Mouse (Mus musculus) intestine, postnatal 0 days (tissue): ENCODE results near the gene U2af2. TPM values are rescaled to one million over a fixed set of nuclear protein-coding genes. Genes with fewer than 3 reads are reported as not detected.

Experiments
- ATAC-seq: fragments of 200-750 bp; cut with Nextera tagmentation; 2 replicates; pipeline ENCODE4 v1.8.0; 2017; ENCODE audit warnings: mild to moderate bottlenecking, moderate TSS enrichment, moderate library complexity
- H3K27ac ChIP-seq: fragments of 300-500 bp; sonication (generic); 2 replicates; pipeline ENCODE4 v1.5.1; 2014; ENCODE audit warnings: mild to moderate bottlenecking, low read depth, low read length, moderate library complexity
- H3K27me3 ChIP-seq: fragments of 300-500 bp; sonication (generic); replicated peaks from 2 replicates; pipeline ENCODE4 v1.6.1; 2014; ENCODE audit warnings: low read length, mixed read lengths; ENCODE audit not compliant: control insufficient read depth, insufficient read depth
- H3K36me3 ChIP-seq: fragments of 300-500 bp; sonication (generic); 2 replicates; pipeline ENCODE4 v1.6.1; 2014; ENCODE audit warnings: mild to moderate bottlenecking, moderate library complexity; ENCODE audit not compliant: control insufficient read depth, insufficient read depth
- H3K4me1 ChIP-seq: fragments of 300-500 bp; sonication (generic); replicated peaks from 2 replicates; pipeline ENCODE4 v1.6.1; 2014; ENCODE audit warnings: antibody characterized with exemption, low read length, mixed read lengths; ENCODE audit not compliant: control insufficient read depth, insufficient read depth
- H3K4me2 ChIP-seq: fragments of 300-500 bp; sonication (generic); replicated peaks from 2 replicates; pipeline ENCODE4 v1.6.1; 2014; ENCODE audit warnings: low read depth, mild to moderate bottlenecking, moderate library complexity
- H3K4me3 ChIP-seq: fragments of 300-500 bp; sonication (generic); 2 replicates; pipeline ENCODE4 v1.5.1; 2014; ENCODE audit warnings: low read depth, low read length
- H3K9ac ChIP-seq: fragments of 300-500 bp; sonication (generic); 2 replicates; pipeline ENCODE4 v1.6.1; 2014; ENCODE audit warnings: mild to moderate bottlenecking, low read depth, low read length
- H3K9me3 ChIP-seq: fragments of 300-500 bp; sonication (generic); 2 replicates; pipeline ENCODE4 v1.6.1; 2016; ENCODE audit warnings: mixed run types; ENCODE audit not compliant: control insufficient read depth
- CTCF ChIP-seq: sonication (generic); IDR thresholded peaks from 2 replicates; pipeline ENCODE4 v1.5.1; 2016; ENCODE audit warnings: low read depth, mild to moderate bottlenecking, control low read depth, antibody characterized with exemption, moderate library complexity
- WGBS: fragments of 180-500 bp; shearing (Covaris S2); extraction: QIAGEN DNeasy Blood & Tissue Kit; methylation state at CpG from one replicate; pipeline ENCODE4 v1.1.7; 2014; 5-methylcytosine and 5-hydroxymethylcytosine counted together
- microRNA-seq: library from miRNA; unstranded; fragments of <30 nt; microRNA quantifications from one replicate; pipeline ENCODE4, GENCODE M21; 2016
- polyA plus RNA-seq: library from polyadenylated mRNA; unstranded; fragments of >200 nt; fragmentation: Nextera tagmentation; extraction: Ambion mirVana; gene quantifications from 2 replicates; pipeline ENCODE4 v1.2.1, GENCODE M21; 2015

U2af2 gene
- polyA plus RNA-seq, 1 experiment from 2014 or later, result 48.3 TPM

DNA sequence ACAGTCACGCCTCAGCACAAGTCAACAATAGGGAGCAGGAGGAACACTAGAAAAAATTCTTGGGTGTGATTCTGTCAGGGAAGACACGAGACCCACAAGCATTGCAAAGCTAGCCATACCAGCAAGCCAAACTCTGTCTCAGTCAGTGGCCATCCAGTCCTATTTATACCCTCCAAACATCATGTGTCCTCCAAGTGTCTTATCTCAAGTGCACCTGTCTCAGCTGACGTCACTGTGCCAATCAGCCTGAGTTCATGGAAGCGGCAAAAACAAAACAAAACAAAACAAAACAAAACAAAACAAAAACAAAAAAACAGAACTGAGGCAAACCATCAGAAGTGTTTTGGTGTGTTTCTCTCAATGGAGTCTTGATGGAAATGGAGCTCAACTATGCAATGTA lies 46.3 kb downstream of the U2af2 start:
- H3K9me3 ChIP-seq, result no peaks in the 10 kb centered on the region
- no peaks in the 10 kb centered on the region for H3K36me3 ChIP-seq
- no peak for ATAC-seq
- 70% methylated on average over 4 of the region's 4 CpGs for WGBS
- no peak overlapping the region for H3K9ac ChIP-seq
- no peak overlapping the region for H3K27ac ChIP-seq
- H3K4me1 ChIP-seq, result no peaks in the 10 kb centered on the region
- TF ChIP-seq CTCF, result no peak
- no peaks in the 10 kb centered on the region for H3K27me3 ChIP-seq
- no peak overlapping the region for H3K4me3 ChIP-seq
- no peak overlapping the region for H3K4me2 ChIP-seq

DNA sequence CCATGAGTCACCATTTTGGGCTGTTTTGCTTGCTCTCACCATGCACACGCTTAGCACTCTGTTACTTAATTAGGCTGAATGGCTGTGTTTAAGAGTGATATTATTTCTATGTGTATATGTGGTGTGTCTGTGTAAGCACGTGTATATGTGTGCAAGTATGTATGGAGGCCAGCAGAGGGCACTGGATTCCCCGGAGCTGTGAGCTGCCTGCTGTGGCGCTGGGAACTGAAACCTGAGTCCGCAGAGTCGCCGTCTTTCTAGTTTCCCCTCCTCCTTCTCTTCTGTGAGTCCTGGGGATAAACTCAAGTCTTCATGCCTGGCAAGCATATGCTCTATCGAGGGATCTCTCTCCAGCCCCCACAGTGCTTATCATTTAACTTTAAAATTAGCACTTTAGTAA lies 47.4 kb downstream of the U2af2 start:
- 81% methylated on average over 8 of the region's 8 CpGs for WGBS
- 0 out of 2 replicates have a peak, but pooled peaks have one; percentile 7 for TF ChIP-seq CTCF

DNA sequence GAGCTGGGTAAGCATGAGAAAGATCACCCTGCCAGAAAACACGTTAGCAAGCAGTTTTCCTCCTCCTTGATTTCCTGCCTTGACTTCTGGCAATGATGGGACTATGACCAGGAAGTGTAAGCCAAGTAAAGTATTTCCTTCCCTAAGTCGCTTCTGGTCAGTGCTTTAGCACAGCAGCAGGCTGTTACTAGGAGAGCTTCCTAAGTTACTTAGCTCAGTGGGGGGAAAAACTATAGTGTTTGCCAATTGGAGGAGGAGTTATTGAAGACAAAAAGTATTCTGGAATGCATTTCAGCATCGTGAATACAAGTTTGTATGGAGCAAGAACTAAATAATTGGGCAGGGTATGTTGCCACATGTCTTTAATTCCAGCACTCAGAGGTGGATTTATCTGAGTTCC lies 50.8 kb downstream of the U2af2 start:
- Histone ChIP-seq H3K27ac (no peak overlapping the region), H3K9me3 (no peaks in the 10 kb centered on the region), H3K4me2 (no peak overlapping the region), H3K27me3 (no peaks in the 10 kb centered on the region), H3K4me1 (no peaks in the 10 kb centered on the region), H3K9ac (no peak overlapping the region), H3K36me3 (no peaks in the 10 kb centered on the region), H3K4me3 (no peak overlapping the region)
- 30% methylated on average over 3 of the region's 3 CpGs for WGBS
- no peak for ATAC-seq
- no peak for TF ChIP-seq CTCF

More for the DNA sequence above, 47.4 kb downstream of the U2af2 start:
- Histone ChIP-seq H3K4me2 (no peak overlapping the region), H3K9me3 (no peaks in the 10 kb centered on the region), H3K9ac (no peak overlapping the region), H3K36me3 (no peaks in the 10 kb centered on the region), H3K27me3 (no peaks in the 10 kb centered on the region), H3K4me3 (no peak overlapping the region), H3K27ac (no peak overlapping the region), H3K4me1 (no peaks in the 10 kb centered on the region)
- no peak for ATAC-seq

- no peaks in the 10 kb centered on the region for H3K4me1 ChIP-seq
- H3K4me3 ChIP-seq, result no peak within 1 kb of the TSS
- ATAC-seq, result no peak
- no peak within 1 kb of the TSS for H3K27ac ChIP-seq
- no peaks in the 10 kb centered on the region for H3K36me3 ChIP-seq
- no peak within 1 kb of the TSS for H3K4me2 ChIP-seq
- H3K9ac ChIP-seq, result no peak within 1 kb of the TSS
- no peaks in the 10 kb centered on the region for H3K9me3 ChIP-seq
- H3K27me3 ChIP-seq, result no peaks in the 10 kb centered on the region
- WGBS, result 81% methylated on average over 3 of the region's 3 CpGs
- no peak for TF ChIP-seq CTCF
Observed at GRCm38 (mm10) chr7:5116850-5117249, 54.9 kb downstream of the U2af2 start, which contains the start of gene Rfpl4. Gene Rfpl4, minus strand, starts transcription at chr7:5116950.

DNA sequence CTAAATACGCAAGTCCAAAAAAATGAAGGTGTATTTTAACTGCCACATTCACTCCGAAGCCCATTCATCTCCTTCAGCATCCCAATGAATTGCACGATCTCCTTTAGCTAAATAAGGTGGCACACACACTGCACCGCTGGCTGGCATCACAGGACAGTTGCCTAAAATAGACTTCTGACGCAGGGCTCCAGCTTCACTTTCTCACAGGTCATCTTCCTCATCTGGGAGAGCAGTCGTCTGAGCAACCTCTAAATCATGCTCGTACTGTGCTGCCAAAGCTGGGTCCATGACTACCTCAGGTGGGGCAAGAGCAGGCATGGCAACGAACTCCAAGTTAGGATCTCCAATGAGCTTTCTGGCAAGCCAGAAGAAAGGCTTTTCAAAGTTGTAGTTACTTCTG lies 63.1 kb downstream of the U2af2 start:
- Histone ChIP-seq H3K4me1 (no peaks in the 10 kb centered on the region), H3K27me3 (no peaks in the 10 kb centered on the region), H3K9ac (no peak overlapping the region; the same call in 1 of the 2 replicates), H3K4me2 (no peak overlapping the region), H3K9me3 (no peaks in the 10 kb centered on the region), H3K4me3 (no peak overlapping the region), H3K27ac (no peak overlapping the region), H3K36me3 (no peaks in the 10 kb centered on the region)
- WGBS, result 88% methylated on average over 8 of the region's 8 CpGs
- no peak for ATAC-seq
- TF ChIP-seq CTCF, result no peak

GRCm38 (mm10) chr7:5125549-5126406 lies 63.8 kb downstream of the U2af2 start, which contains the start of gene Rasl2-9:
Gene Rasl2-9, minus strand, starts transcription at chr7:5125950.
- peak; percentile 87 for ATAC-seq
- H3K9me3 ChIP-seq, result no peaks in the 10 kb centered on the region
- H3K27me3 ChIP-seq, result no peaks in the 10 kb centered on the region
- peak within 1 kb of the TSS; percentile 36 for H3K4me3 ChIP-seq
- 20% methylated on average over 42 of the region's 42 CpGs for WGBS
- no peaks in the 10 kb centered on the region for H3K4me1 ChIP-seq
- no peaks in the 10 kb centered on the region for H3K36me3 ChIP-seq
- H3K4me2 ChIP-seq, result peak within 1 kb of the TSS; percentile 73
- H3K9ac ChIP-seq, result peak within 1 kb of the TSS; percentile 42; the same call in 1 of the 2 replicates
- peak; percentile 96 for TF ChIP-seq CTCF
- H3K27ac ChIP-seq, result no peak within 1 kb of the TSS

Small RNAs within 50 kb of the gene (microRNA-seq; reads per million reads assigned to microRNA genes)
- not detected for gene Gm26217

Other genes starting within 250 kb of the U2af2 start
- 116 and 126 TPM in 2 replicates for gene Ube2s, start 249.6 kb upstream of the U2af2 start, polyA plus RNA-seq
- gene Shisa7, start 217.4 kb upstream of the U2af2 start, polyA plus RNA-seq, result 0.07 and 0.09 TPM in 2 replicates
- gene Isoc2b, start 191.9 kb upstream of the U2af2 start, polyA plus RNA-seq, result 12.5 and 15.5 TPM in 2 replicates
- gene Isoc2a, start 185.0 kb upstream of the U2af2 start, polyA plus RNA-seq, result 1.3 and 1.6 TPM in 2 replicates
- gene Gm36210, start 155.6 kb upstream of the U2af2 start, polyA plus RNA-seq, result not detected in 2 replicates
- gene Zfp628, start 146.9 kb upstream of the U2af2 start, polyA plus RNA-seq, result 2.9 TPM in 2 replicates
- 1.5 and 1.9 TPM in 2 replicates for gene Nat14, start 140.1 kb upstream of the U2af2 start, polyA plus RNA-seq
- gene Ssc5d, start 136.4 kb upstream of the U2af2 start, polyA plus RNA-seq, result 2.3 and 2.6 TPM in 2 replicates
- 0.47 and 0.76 TPM in 2 replicates for gene Sbk2, start 97.7 kb upstream of the U2af2 start, polyA plus RNA-seq
- gene Sbk3, start 91.0 kb upstream of the U2af2 start, polyA plus RNA-seq, result not detected in 2 replicates
- 10.5 and 12.9 TPM in 2 replicates for gene Zfp579, start 66.0 kb upstream of the U2af2 start, polyA plus RNA-seq
- 21.9 and 22.6 TPM in 2 replicates for gene Zfp524, start 47.7 kb upstream of the U2af2 start, polyA plus RNA-seq
- gene Fiz1, start 47.4 kb upstream of the U2af2 start, polyA plus RNA-seq, result 15.5 and 16.1 TPM in 2 replicates
- 4.4 and 4.7 TPM in 2 replicates for gene Gm44973, start 46.6 kb upstream of the U2af2 start, polyA plus RNA-seq
- gene Zfp865, start 41.8 kb upstream of the U2af2 start, polyA plus RNA-seq, result 2.3 and 2.6 TPM in 2 replicates
- gene Ccdc106, start 41.6 kb upstream of the U2af2 start, polyA plus RNA-seq, result 8.3 and 8.8 TPM in 2 replicates
- not detected in 2 replicates for gene 4632433K11Rik, start 28.0 kb upstream of the U2af2 start, polyA plus RNA-seq
- 6.4 and 6.5 TPM in 2 replicates for gene Zfp784, start 23.7 kb upstream of the U2af2 start, polyA plus RNA-seq
- gene Zfp580, start 10.6 kb upstream of the U2af2 start, polyA plus RNA-seq, result 15.8 and 16.9 TPM in 2 replicates
- gene Epn1, start 18.1 kb downstream of the U2af2 start, polyA plus RNA-seq, result 98.0 and 106 TPM in 2 replicates
- not detected in 2 replicates for gene Rfpl4, start 54.8 kb downstream of the U2af2 start, polyA plus RNA-seq
- gene Rasl2-9, start 63.8 kb downstream of the U2af2 start, polyA plus RNA-seq, result 1.6 and 2.3 TPM in 2 replicates
- gene Vmn1r55, start 87.5 kb downstream of the U2af2 start, polyA plus RNA-seq, result not detected in 2 replicates
- not detected in 2 replicates for gene Vmn1r56, start 134.6 kb downstream of the U2af2 start, polyA plus RNA-seq
- not detected in 2 replicates for gene Vmn1r57, start 156.3 kb downstream of the U2af2 start, polyA plus RNA-seq